Mouse (Mus musculus) forebrain, embryonic 13.5 days (tissue): ENCODE measurements around the gene Ccdc24. TPM values are rescaled to one million over a fixed set of nuclear protein-coding genes. Genes with fewer than 3 reads are reported as not detected.

ENCODE experiments used
- ATAC-seq: fragments of 200-750 bp; cut with Nextera tagmentation; 2 replicates; pipeline ENCODE4 v1.8.0; 2017
- H3K27ac ChIP-seq: fragments of 300-500 bp; sonication (generic); 2 replicates; pipeline ENCODE4 v1.5.1; 2015; ENCODE audit warnings: inconsistent platforms, mild to moderate bottlenecking, moderate library complexity
- H3K27me3 ChIP-seq: fragments of 300-500 bp; sonication (generic); 2 replicates; pipeline ENCODE4 v1.6.1; 2015; ENCODE audit warnings: mild to moderate bottlenecking, inconsistent platforms
- H3K36me3 ChIP-seq: fragments of 300-500 bp; sonication (generic); 2 replicates; pipeline ENCODE4 v1.6.1; 2015; ENCODE audit warnings: mild to moderate bottlenecking, inconsistent platforms; ENCODE audit not compliant: poor library complexity, severe bottlenecking
- H3K4me1 ChIP-seq: fragments of 300-500 bp; sonication (generic); 2 replicates; pipeline ENCODE4 v1.6.1; 2015; ENCODE audit warnings: inconsistent platforms
- H3K4me2 ChIP-seq: fragments of 300-500 bp; sonication (generic); 2 replicates; pipeline ENCODE4 v1.6.1; 2015; ENCODE audit warnings: inconsistent platforms, mild to moderate bottlenecking, moderate library complexity
- H3K4me3 ChIP-seq: fragments of 300-500 bp; sonication (generic); 2 replicates; pipeline ENCODE4 v1.5.1; 2015; ENCODE audit warnings: mild to moderate bottlenecking, inconsistent platforms
- H3K9ac ChIP-seq: fragments of 300-500 bp; sonication (generic); 2 replicates; pipeline ENCODE4 v1.6.1; 2015; ENCODE audit warnings: mild to moderate bottlenecking, inconsistent platforms
- H3K9me3 ChIP-seq: fragments of 300-500 bp; sonication (generic); replicated peaks from 2 replicates; pipeline ENCODE4 v1.6.1; 2016; ENCODE audit warnings: inconsistent platforms
- WGBS: fragments of 180-500 bp; shearing (Covaris S2); methylation state at CpG from one replicate; pipeline ENCODE4 v1.1.7; 2015; 5-methylcytosine and 5-hydroxymethylcytosine counted together
- polyA plus RNA-seq: library from polyadenylated mRNA; unstranded; fragments of >200 nt; fragmentation: Nextera tagmentation; extraction: Ambion mirVana; gene quantifications from 2 replicates; pipeline ENCODE4 v1.2.1, GENCODE M21; 2015

Ccdc24 gene
- polyA plus RNA-seq, 1 experiment from 2014 or later, result 1.2 TPM

DNA sequence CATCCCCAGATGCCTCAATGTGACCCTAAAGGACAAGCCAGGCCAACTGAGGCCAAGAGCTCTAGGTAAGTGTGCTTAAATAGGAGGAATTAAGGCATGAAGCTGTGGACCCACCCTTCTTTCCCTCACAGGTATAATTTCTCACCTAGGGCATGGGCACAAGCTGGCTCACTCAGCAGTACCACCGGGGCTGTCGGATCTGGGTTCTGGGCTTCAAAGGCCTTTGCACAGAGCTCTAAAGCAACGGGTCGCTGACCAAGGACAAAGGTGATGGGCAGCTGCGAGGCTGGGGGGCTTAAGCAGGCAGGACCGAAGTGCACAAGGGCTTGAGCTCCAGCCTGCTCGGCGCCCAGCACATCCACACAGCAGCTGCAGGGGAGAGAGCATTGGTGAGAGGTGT is 18.4 kb upstream of the Ccdc24 start:
- Histone ChIP-seq H3K4me1 (peaks cover 31% of the 10 kb centered on the region), H3K36me3 (peaks cover 42% of the 10 kb centered on the region), H3K27ac (no peak overlapping the region), H3K27me3 (no peaks in the 10 kb centered on the region), H3K9ac (peak overlapping the region; percentile 66; the same call in 1 of the 2 replicates), H3K4me2 (peak overlapping the region; percentile 92), H3K4me3 (peak overlapping the region; percentile 74), H3K9me3 (no peaks in the 10 kb centered on the region)
- ATAC-seq, result no peak
- 51% methylated on average over 8 of the region's 8 CpGs for WGBS

DNA sequence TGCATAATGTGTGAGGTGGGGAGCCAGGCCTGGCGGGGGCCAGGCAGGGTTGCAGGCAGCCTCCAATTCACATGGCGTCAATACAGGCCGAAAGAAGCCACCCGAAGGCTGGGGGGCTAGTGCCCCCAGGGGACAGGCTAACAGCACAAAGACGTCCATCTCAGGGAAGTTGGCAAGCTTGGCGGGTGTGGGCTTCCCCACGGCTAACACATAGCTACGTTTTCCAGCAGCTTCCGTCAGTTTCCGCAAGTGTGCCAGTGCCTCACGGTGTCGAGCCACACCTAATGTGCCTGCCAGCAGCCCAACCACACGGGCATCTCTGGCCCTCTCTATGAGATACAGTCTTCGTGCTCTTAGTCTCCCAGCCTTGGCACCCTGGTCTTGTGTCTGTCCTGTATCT is 17.7 kb upstream of the Ccdc24 start:
- Histone ChIP-seq H3K9ac (no peak overlapping the region), H3K27me3 (no peaks in the 10 kb centered on the region), H3K4me1 (peaks cover 38% of the 10 kb centered on the region), H3K4me2 (no peak overlapping the region), H3K27ac (no peak overlapping the region), H3K4me3 (no peak overlapping the region), H3K36me3 (peaks cover 42% of the 10 kb centered on the region), H3K9me3 (no peaks in the 10 kb centered on the region)
- ATAC-seq, result no peak
- WGBS, result 91% methylated on average over 14 of the region's 14 CpGs

- Histone ChIP-seq H3K36me3 (peaks cover 42% of the 10 kb centered on the region), H3K27ac (no peak overlapping the region), H3K9me3 (no peaks in the 10 kb centered on the region), H3K4me2 (no peak overlapping the region), H3K4me3 (no peak overlapping the region), H3K9ac (no peak overlapping the region), H3K27me3 (no peaks in the 10 kb centered on the region), H3K4me1 (peaks cover 38% of the 10 kb centered on the region)
- WGBS, result 93% methylated on average over 15 of the region's 15 CpGs
- no peak for ATAC-seq
Measured at GRCm38 (mm10) chr4:117889471-117889870, 17.1 kb upstream of the Ccdc24 start.

GRCm38 (mm10) chr4:117887920-117888319 is 15.6 kb upstream of the Ccdc24 start:
- H3K9me3 ChIP-seq, result no peaks in the 10 kb centered on the region
- no peaks in the 10 kb centered on the region for H3K27me3 ChIP-seq
- WGBS, result 87% methylated on average over 2 of the region's 2 CpGs
- H3K4me2 ChIP-seq, result peak overlapping the region; percentile 88
- H3K4me3 ChIP-seq, result peak overlapping the region; percentile 92
- H3K27ac ChIP-seq, result no peak overlapping the region
- no peak for ATAC-seq
- peak overlapping the region; percentile 93 for H3K9ac ChIP-seq
- H3K4me1 ChIP-seq, result peaks cover 47% of the 10 kb centered on the region
- peaks cover 40% of the 10 kb centered on the region for H3K36me3 ChIP-seq

GRCm38 (mm10) chr4:117887133-117887532 is 14.8 kb upstream of the Ccdc24 start, which contains the start of gene Atp6v0b:
Gene Atp6v0b, minus strand, starts transcription at chr4:117887333.
- peak; percentile 89 for ATAC-seq
- Histone ChIP-seq H3K27ac (no peak within 1 kb of the TSS), H3K9me3 (no peaks in the 10 kb centered on the region), H3K4me3 (peak within 1 kb of the TSS; percentile 92), H3K9ac (peak within 1 kb of the TSS; percentile 93), H3K36me3 (peaks cover 40% of the 10 kb centered on the region), H3K4me1 (peaks cover 50% of the 10 kb centered on the region), H3K4me2 (peak within 1 kb of the TSS; percentile 88), H3K27me3 (no peaks in the 10 kb centered on the region)
- WGBS, result under 1% methylated on average over 37 of the region's 37 CpGs

GRCm38 (mm10) chr4:117886644-117887043 is 14.3 kb upstream of the Ccdc24 start:
- H3K4me3 ChIP-seq, result peak overlapping the region; percentile 92
- H3K9ac ChIP-seq, result peak overlapping the region; percentile 93
- peaks cover 53% of the 10 kb centered on the region for H3K4me1 ChIP-seq
- H3K27me3 ChIP-seq, result no peaks in the 10 kb centered on the region
- H3K4me2 ChIP-seq, result peak overlapping the region; percentile 88
- ATAC-seq, result no peak
- H3K27ac ChIP-seq, result no peak overlapping the region
- no peaks in the 10 kb centered on the region for H3K9me3 ChIP-seq
- 2% methylated on average over 18 of the region's 24 CpGs for WGBS
- H3K36me3 ChIP-seq, result peaks cover 40% of the 10 kb centered on the region

DNA sequence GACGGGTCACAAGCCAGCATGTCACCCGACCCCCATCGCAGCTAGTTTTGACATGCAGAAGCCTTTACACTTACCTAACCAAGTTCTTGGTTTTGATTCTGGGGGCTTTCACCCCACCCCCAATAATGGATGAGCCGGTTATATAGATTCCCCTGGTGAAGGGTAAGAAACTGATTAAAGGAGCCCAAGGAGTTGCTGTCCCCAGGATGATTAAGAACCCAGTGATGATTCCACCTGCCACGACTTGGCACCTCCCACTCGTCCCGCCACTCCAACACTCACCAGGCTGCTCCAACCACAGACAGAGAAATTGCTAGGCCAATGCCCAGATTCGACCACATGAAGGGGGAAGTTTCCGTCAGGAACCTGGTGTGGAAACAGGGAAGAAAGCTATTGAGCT is 13.6 kb upstream of the Ccdc24 start:
- peak overlapping the region; percentile 93 for H3K9ac ChIP-seq
- peaks cover 51% of the 10 kb centered on the region for H3K4me1 ChIP-seq
- no peaks in the 10 kb centered on the region for H3K27me3 ChIP-seq
- no peaks in the 10 kb centered on the region for H3K9me3 ChIP-seq
- peak overlapping the region; percentile 92 for H3K4me3 ChIP-seq
- WGBS, result 83% methylated on average over 9 of the region's 9 CpGs
- H3K27ac ChIP-seq, result no peak overlapping the region
- no peak for ATAC-seq
- H3K36me3 ChIP-seq, result peaks cover 46% of the 10 kb centered on the region
- peak overlapping the region; percentile 88 for H3K4me2 ChIP-seq

- no peak overlapping the region for H3K4me3 ChIP-seq
- H3K27ac ChIP-seq, result no peak overlapping the region
- 91% methylated on average over 10 of the region's 10 CpGs for WGBS
- no peak overlapping the region for H3K4me2 ChIP-seq
- peaks cover 49% of the 10 kb centered on the region for H3K36me3 ChIP-seq
- no peaks in the 10 kb centered on the region for H3K9me3 ChIP-seq
- no peak for ATAC-seq
- H3K9ac ChIP-seq, result no peak overlapping the region
- peaks cover 52% of the 10 kb centered on the region for H3K4me1 ChIP-seq
- H3K27me3 ChIP-seq, result no peaks in the 10 kb centered on the region
Measured at GRCm38 (mm10) chr4:117885093-117885492, 12.7 kb upstream of the Ccdc24 start.

DNA sequence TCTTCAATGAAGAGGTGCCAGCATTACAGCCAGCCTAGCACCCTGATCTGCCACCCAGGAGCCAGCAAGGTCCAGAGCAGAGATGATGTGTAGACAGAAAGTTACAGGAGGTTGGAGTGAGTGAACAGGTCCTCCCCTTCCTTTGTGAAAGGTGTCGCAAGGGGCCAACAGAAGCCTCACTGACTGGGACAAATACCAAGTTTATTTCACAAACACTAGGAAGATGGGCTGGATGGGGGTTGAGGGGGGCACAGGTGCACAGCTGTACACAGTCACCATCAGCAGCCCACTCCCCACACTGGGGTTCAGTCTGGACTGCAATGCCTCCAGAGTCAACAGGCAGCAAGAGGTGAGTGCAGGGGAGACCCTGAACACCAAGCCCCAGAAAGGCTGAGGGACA is 11.8 kb upstream of the Ccdc24 start:
- H3K9me3 ChIP-seq, result no peaks in the 10 kb centered on the region
- peak overlapping the region; percentile 76 for H3K4me3 ChIP-seq
- H3K9ac ChIP-seq, result peak overlapping the region; percentile 95; the same call in 1 of the 2 replicates

GRCm38 (mm10) chr4:117882701-117883691 is 10.6 kb upstream of the Ccdc24 start, which contains the start of gene B4galt2:
Gene B4galt2, minus strand, starts transcription at chr4:117883487.
- Histone ChIP-seq H3K36me3 (peaks cover 56% of the 10 kb centered on the region), H3K4me3 (peak within 1 kb of the TSS; percentile 76), H3K9me3 (no peaks in the 10 kb centered on the region), H3K27ac (peak within 1 kb of the TSS; percentile 76), H3K9ac (peak within 1 kb of the TSS; percentile 95), H3K27me3 (no peaks in the 10 kb centered on the region), H3K4me1 (peaks cover 54% of the 10 kb centered on the region), H3K4me2 (peak within 1 kb of the TSS; percentile 89)
- WGBS, result under 1% methylated on average over 75 of the region's 103 CpGs
- peak; percentile 50 for ATAC-seq

More for the DNA sequence above, 11.8 kb upstream of the Ccdc24 start:
- Histone ChIP-seq H3K27ac (no peak overlapping the region), H3K36me3 (peaks cover 47% of the 10 kb centered on the region), H3K27me3 (no peaks in the 10 kb centered on the region), H3K4me1 (peaks cover 54% of the 10 kb centered on the region), H3K4me2 (peak overlapping the region; percentile 89)
- WGBS, result 94% methylated on average over 1 of the region's 1 CpGs
- no peak for ATAC-seq

DNA sequence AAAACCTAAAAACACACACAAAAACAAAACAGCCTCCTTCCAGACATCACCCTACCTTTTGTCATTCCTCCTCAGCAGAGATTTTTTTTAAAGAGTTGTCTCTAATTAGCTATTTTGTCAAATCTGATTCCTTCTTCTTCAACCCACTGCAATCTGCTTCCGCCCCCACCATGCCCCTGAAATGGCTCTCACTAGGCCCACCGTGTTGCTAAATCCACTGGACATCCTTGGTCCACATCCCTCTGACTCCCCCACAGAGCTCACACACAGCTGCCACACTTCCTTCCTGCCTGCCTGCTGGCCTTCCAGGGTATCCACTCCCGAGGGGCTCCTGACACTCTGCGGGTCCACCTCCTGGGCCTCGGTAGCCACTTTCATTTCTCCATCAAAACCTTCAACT is 6.3 kb upstream of the Ccdc24 start:
- H3K9ac ChIP-seq, result no peak overlapping the region
- 84% methylated on average over 5 of the region's 5 CpGs for WGBS
- no peaks in the 10 kb centered on the region for H3K27me3 ChIP-seq
- H3K4me2 ChIP-seq, result no peak overlapping the region
- peaks cover 76% of the 10 kb centered on the region for H3K36me3 ChIP-seq
- ATAC-seq, result no peak
- H3K4me3 ChIP-seq, result no peak overlapping the region
- H3K4me1 ChIP-seq, result peaks cover 25% of the 10 kb centered on the region
- no peak overlapping the region for H3K27ac ChIP-seq
- H3K9me3 ChIP-seq, result no peaks in the 10 kb centered on the region

- Histone ChIP-seq H3K4me3 (no peak overlapping the region), H3K4me2 (no peak overlapping the region), H3K27ac (no peak overlapping the region), H3K36me3 (peaks cover 80% of the 10 kb centered on the region), H3K9me3 (no peaks in the 10 kb centered on the region), H3K4me1 (peaks cover 23% of the 10 kb centered on the region), H3K27me3 (no peaks in the 10 kb centered on the region), H3K9ac (no peak overlapping the region)
- ATAC-seq, result no peak
- WGBS, result 76% methylated on average over 10 of the region's 10 CpGs
Measured at GRCm38 (mm10) chr4:117878301-117878700, 5.9 kb upstream of the Ccdc24 start.
